Mouse (Mus musculus): ENCODE data around the gene Slc2a5. TPM values are rescaled to one million over a fixed set of nuclear protein-coding genes. Genes with fewer than 3 reads are reported as not detected.

Gene Slc2a5
- total RNA-seq (2023) = not detected in 2 replicates

DNA sequence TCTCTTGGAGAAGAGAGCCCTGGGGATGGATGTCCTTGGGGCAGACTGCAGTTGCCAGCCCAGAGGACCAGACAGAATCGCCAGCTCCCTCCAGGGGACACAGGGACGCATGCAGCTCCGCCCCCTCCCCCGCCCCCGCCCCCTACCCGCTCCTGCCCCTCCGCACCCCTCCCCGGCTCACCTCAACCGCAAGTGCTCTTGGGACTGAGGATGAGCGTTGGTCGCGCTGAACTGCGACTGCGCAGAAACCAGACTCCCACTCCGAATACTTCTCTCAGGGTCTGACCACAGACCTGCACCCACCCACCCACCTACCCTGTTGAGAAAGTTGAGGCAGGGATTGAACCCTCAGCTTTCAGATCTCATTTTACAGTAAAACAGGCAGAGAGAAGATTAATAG, at the start of gene Slc2a5:
Gene Slc2a5 (plus strand): TSS at position 229 of the 400 bp plus-strand sequence.

DNA sequence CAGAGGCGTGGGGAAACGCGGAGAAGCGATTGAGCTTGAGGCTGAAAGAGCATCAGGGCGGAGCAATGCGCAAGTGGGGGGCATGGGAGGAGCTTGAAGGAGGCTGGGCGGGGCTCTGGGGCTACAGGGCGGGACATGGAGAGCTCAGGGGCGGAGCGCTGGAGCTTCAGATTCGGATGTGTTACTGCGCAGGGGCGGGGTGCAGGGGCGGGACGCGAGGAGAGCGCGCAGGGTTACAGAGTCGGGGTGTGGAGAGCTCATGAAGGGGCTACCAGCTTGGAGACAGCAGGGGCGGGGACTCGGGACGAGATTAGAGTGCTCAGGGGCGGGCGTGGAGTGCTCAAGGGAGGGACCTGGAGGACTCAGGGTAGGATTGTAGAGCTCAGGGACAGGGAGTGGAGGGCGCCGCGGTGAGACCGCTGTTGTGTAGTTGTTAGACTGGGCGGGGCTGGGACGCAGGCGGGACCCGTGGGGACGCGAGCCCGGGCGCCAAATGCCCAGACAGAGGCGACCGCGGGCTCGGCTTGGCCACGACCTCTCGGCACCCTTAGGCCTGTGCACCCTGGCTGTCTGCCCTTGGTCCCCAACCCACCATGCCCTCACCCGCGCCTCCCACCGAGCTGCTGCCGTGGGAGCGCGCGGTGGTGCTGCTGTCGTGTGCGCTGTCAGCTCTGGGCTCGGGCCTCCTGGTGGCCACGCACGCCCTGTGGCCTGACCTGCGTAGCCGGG, 31.8 kb upstream of the Slc2a5 start, which contains the start of gene Gpr157:
Gene Gpr157 (plus strand): TSS at position 205 of the 729 bp plus-strand sequence.

Other genes with a start within 250 kb of the Slc2a5 start
- gene Spsb1, start 164.2 kb upstream of the Slc2a5 start, total RNA-seq (2023) = 2.7 and 3.8 TPM in 2 replicates
- gene H6pd, start 110.3 kb upstream of the Slc2a5 start, total RNA-seq (2023) = 68.4 and 80.0 TPM in 2 replicates
- gene Gpr157, start 31.9 kb upstream of the Slc2a5 start, total RNA-seq (2023) = 5.5 and 6.9 TPM in 2 replicates
- not detected in 2 replicates for gene Slc2a7, start 29.7 kb downstream of the Slc2a5 start, total RNA-seq (2023)
- not detected in 2 replicates for gene Car6, start 82.0 kb downstream of the Slc2a5 start, total RNA-seq (2023)
- 308 and 317 TPM in 2 replicates for gene Eno1, start 117.4 kb downstream of the Slc2a5 start, total RNA-seq (2023)
- 68.8 and 80.6 TPM in 2 replicates for gene Rere, start 162.4 kb downstream of the Slc2a5 start, total RNA-seq (2023)